Mouse (Mus musculus) forebrain, embryonic 12.5 days (tissue): Measurements from ENCODE around the gene Crybg3. TPM values are rescaled to one million over a fixed set of nuclear protein-coding genes. Genes with fewer than 3 reads are reported as not detected.

ENCODE experiments used
- ATAC-seq: fragments of 200-750 bp; cut with Nextera tagmentation; 2 replicates; pipeline ENCODE4 v1.8.0; 2017; ENCODE audit warnings: moderate TSS enrichment; ENCODE audit not compliant: low FRiP score
- H3K27ac ChIP-seq: fragments of 300-500 bp; sonication (generic); 2 replicates; pipeline ENCODE4 v1.5.1; 2016; ENCODE audit warnings: mild to moderate bottlenecking
- H3K27me3 ChIP-seq: fragments of 300-500 bp; sonication (generic); 2 replicates; pipeline ENCODE4 v1.6.1; 2016; ENCODE audit warnings: mild to moderate bottlenecking
- H3K36me3 ChIP-seq: fragments of 300-500 bp; sonication (generic); replicated peaks from 2 replicates; pipeline ENCODE4 v1.6.1; 2016; ENCODE audit warnings: mild to moderate bottlenecking
- H3K4me1 ChIP-seq: fragments of 300-500 bp; sonication (generic); 2 replicates; pipeline ENCODE4 v1.6.1; 2016
- H3K4me2 ChIP-seq: fragments of 300-500 bp; sonication (generic); 2 replicates; pipeline ENCODE4 v1.6.1; 2016; ENCODE audit warnings: mild to moderate bottlenecking, moderate library complexity
- H3K4me3 ChIP-seq: fragments of 300-500 bp; sonication (generic); replicated peaks from 2 replicates; pipeline ENCODE4 v1.5.1; 2016; ENCODE audit warnings: mild to moderate bottlenecking
- H3K9ac ChIP-seq: fragments of 300-500 bp; sonication (generic); 2 replicates; pipeline ENCODE4 v1.6.1; 2016; ENCODE audit warnings: mild to moderate bottlenecking
- H3K9me3 ChIP-seq: fragments of 300-500 bp; sonication (generic); 2 replicates; pipeline ENCODE4 v1.6.1; 2016
- WGBS: fragments of 180-500 bp; shearing (Covaris S2); methylation state at CpG from one replicate; pipeline ENCODE4 v1.1.7; 2016; 5-methylcytosine and 5-hydroxymethylcytosine counted together
- polyA plus RNA-seq: library from polyadenylated mRNA; unstranded; fragments of >200 nt; fragmentation: Nextera tagmentation; extraction: Ambion mirVana; gene quantifications from 2 replicates; pipeline ENCODE4 v1.2.1, GENCODE M21; 2016

The Crybg3 gene
- 4.6 and 4.9 TPM in 2 replicates for polyA plus RNA-seq

- peaks cover 17% of the 10 kb centered on the region for H3K27me3 ChIP-seq
- peak within 1 kb of the TSS; percentile 80 for H3K4me2 ChIP-seq
- peaks cover 10% of the 10 kb centered on the region for H3K4me1 ChIP-seq
- ATAC-seq, result peak; percentile 91
- H3K9ac ChIP-seq, result peak within 1 kb of the TSS; percentile 79
- H3K4me3 ChIP-seq, result peak within 1 kb of the TSS; percentile 78
- peak within 1 kb of the TSS; percentile 50; the same call in 1 of the 2 replicates for H3K27ac ChIP-seq
- no peaks in the 10 kb centered on the region for H3K36me3 ChIP-seq
- under 1% methylated on average over 69 of the region's 90 CpGs for WGBS
- H3K9me3 ChIP-seq, result no peaks in the 10 kb centered on the region
Measured at GRCm38 (mm10) chr16:59600311-59601251, at the start of gene Crybg3. Gene Crybg3, minus strand, starts transcription at chr16:59600979.

DNA sequence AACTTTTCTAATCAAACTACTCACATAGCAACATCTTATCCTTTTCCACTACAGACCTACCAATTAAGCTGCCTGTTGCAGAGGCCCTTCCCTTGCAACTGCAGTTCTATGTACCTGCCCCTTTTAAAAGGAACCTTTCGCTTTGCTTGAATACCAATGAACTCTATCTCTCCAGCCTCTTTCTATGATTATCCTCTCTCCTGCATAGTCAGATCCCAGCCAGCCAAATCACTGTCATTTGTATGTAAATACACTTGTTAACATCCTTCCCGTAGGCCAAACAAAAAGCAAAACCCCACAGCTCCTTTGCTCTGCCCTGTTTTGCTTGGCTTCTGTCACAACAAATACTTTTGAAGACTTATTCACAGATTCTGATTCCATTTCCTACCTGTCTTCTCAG is 43.0 kb upstream of the Crybg3 start:
- Histone ChIP-seq H3K27ac (no peak overlapping the region), H3K4me2 (no peak overlapping the region), H3K9me3 (no peaks in the 10 kb centered on the region), H3K36me3 (no peaks in the 10 kb centered on the region), H3K4me3 (no peak overlapping the region), H3K4me1 (no peaks in the 10 kb centered on the region), H3K9ac (no peak overlapping the region), H3K27me3 (no peaks in the 10 kb centered on the region)
- ATAC-seq, result no peak
- WGBS, result 42% methylated on average over 2 of the region's 2 CpGs

DNA sequence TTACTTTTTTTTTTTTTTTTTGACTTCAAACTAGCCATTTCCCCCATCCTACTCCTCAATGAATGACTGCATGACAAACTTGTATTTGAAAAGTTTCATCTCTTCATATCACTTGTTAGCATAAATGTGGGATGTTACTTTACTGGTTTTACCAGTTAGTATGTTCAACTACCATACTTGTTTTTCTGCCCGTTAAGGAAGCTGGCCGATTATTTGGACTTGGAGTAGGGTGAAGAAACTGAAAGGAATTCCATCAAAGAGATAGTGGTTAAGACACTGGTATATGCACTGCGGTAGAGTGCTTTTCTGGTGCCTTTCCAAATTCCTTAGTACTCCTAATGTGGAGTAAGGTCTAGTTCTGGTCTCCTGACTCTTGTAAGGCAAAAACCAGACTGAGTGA is 39.2 kb upstream of the Crybg3 start:
- 90% methylated on average over 3 of the region's 3 CpGs for WGBS
- ATAC-seq, result no peak
- no peak overlapping the region for H3K9ac ChIP-seq
- no peaks in the 10 kb centered on the region for H3K27me3 ChIP-seq
- H3K4me3 ChIP-seq, result no peak overlapping the region
- H3K4me2 ChIP-seq, result no peak overlapping the region
- H3K36me3 ChIP-seq, result no peaks in the 10 kb centered on the region
- peaks cover 7% of the 10 kb centered on the region for H3K4me1 ChIP-seq
- H3K9me3 ChIP-seq, result no peaks in the 10 kb centered on the region
- no peak overlapping the region for H3K27ac ChIP-seq

DNA sequence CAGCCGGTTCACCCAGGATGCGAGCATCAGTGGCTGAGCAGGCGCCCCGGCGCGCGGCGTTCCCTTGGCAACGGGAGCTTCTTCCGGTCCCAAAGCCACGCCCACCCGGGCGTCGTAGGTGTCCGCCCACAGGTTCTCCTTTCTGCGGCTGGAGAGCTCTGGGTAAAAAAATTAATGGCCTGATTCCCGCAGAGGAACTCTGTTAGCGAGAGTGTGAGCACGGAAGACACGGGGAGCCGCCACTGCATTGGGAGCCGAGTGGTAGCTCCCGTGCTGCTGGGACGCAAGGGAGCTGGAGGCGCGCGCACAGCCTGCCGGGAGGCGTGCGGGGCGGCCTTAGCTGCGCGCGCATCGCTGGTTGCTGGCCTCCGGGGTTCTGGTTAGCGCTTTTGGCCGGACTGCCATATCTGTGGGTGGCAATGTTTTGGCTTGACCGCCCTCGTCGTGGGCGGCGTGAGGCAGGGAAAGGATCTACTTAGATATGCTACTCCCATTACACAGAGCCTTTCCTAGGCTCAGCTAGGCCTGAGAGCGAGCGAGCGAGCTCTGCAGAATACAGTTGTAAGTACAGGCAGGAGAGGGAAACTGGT is 38.4 kb upstream of the Crybg3 start, which contains the start of gene Arl6:
Arl6 (minus strand) TSS at position 290 of the 590 bp plus-strand sequence.
- peak; percentile 99 for ATAC-seq
- Histone ChIP-seq H3K27me3 (no peaks in the 10 kb centered on the region), H3K9me3 (no peaks in the 10 kb centered on the region), H3K9ac (peak within 1 kb of the TSS; percentile 62), H3K4me3 (peak within 1 kb of the TSS; percentile 49), H3K4me1 (peaks cover 7% of the 10 kb centered on the region), H3K4me2 (peak within 1 kb of the TSS; percentile 57), H3K36me3 (no peaks in the 10 kb centered on the region), H3K27ac (peak within 1 kb of the TSS; percentile 99)
- WGBS, result under 1% methylated on average over 44 of the region's 46 CpGs

GRCm38 (mm10) chr16:59634598-59634997 is 33.8 kb upstream of the Crybg3 start:
- H3K4me2 ChIP-seq, result no peak overlapping the region
- no peak overlapping the region for H3K27ac ChIP-seq
- no peak overlapping the region for H3K4me3 ChIP-seq
- no peaks in the 10 kb centered on the region for H3K9me3 ChIP-seq
- WGBS, result 90% methylated on average over 2 of the region's 2 CpGs
- H3K9ac ChIP-seq, result no peak overlapping the region
- no peak for ATAC-seq
- peaks cover 14% of the 10 kb centered on the region for H3K36me3 ChIP-seq
- peaks cover 7% of the 10 kb centered on the region for H3K4me1 ChIP-seq
- H3K27me3 ChIP-seq, result no peaks in the 10 kb centered on the region

DNA sequence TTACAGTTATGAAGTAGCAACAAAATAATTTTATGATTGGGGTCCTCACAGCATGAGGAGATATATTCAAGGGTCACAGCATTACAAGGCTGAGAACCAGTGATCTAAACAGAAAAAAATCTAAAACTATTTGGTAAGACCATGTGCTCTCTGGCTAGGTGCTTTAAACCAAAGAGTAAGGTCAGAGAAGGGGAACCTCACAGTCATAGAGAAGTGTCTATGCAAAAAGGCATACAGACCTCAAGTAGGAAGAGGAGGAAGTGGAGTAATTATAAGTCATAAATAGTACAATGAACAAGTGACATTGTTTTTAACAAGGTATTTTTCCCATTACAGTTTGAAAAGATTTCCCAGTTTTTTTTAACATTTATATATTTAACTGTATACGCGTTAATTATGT is 20.8 kb upstream of the Crybg3 start:
- Histone ChIP-seq H3K9me3 (no peaks in the 10 kb centered on the region), H3K9ac (no peak overlapping the region), H3K4me2 (no peak overlapping the region), H3K36me3 (no peaks in the 10 kb centered on the region), H3K27ac (no peak overlapping the region), H3K4me3 (no peak overlapping the region), H3K4me1 (no peaks in the 10 kb centered on the region), H3K27me3 (no peaks in the 10 kb centered on the region)
- WGBS, result 97% methylated on average over 2 of the region's 2 CpGs
- no peak for ATAC-seq

GRCm38 (mm10) chr16:59617167-59617566 is 16.4 kb upstream of the Crybg3 start:
- ATAC-seq, result peak; percentile 49; the same call in 1 of the 2 replicates
- no peak overlapping the region for H3K4me3 ChIP-seq
- WGBS, result 41% methylated on average over 3 of the region's 3 CpGs

DNA sequence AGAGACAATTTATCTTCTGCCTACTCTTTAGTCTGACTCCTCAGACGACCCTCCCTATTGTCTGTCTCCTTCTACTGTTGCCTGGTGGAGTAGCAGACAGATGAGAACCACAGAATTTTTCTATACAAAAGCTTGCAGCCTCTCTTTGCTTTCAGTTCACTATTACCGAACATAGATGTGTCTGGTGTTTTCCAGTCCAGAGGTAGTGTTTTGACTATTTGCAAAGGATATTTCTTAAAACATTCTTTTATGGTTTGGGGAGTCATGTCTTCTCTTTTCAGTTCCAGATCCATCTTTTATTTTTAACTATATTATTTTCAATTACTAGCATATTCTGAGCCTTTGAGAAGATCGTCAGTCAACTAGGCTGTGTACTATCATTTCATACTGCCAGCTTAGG is 14.9 kb upstream of the Crybg3 start:
- no peak overlapping the region for H3K9ac ChIP-seq
- no peaks in the 10 kb centered on the region for H3K4me1 ChIP-seq
- no peaks in the 10 kb centered on the region for H3K9me3 ChIP-seq
- no peaks in the 10 kb centered on the region for H3K27me3 ChIP-seq
- H3K27ac ChIP-seq, result no peak overlapping the region
- peaks cover 4% of the 10 kb centered on the region; the same call in 1 of the 2 replicates for H3K36me3 ChIP-seq
- H3K4me2 ChIP-seq, result no peak overlapping the region
- no peak for ATAC-seq
- no peak overlapping the region for H3K4me3 ChIP-seq
- 87% methylated on average over 3 of the region's 3 CpGs for WGBS

More at GRCm38 (mm10) chr16:59617167-59617566, 16.4 kb upstream of the Crybg3 start:
- no peak overlapping the region for H3K9ac ChIP-seq
- no peaks in the 10 kb centered on the region for H3K9me3 ChIP-seq
- H3K36me3 ChIP-seq, result no peaks in the 10 kb centered on the region
- no peak overlapping the region for H3K27ac ChIP-seq
- no peaks in the 10 kb centered on the region for H3K27me3 ChIP-seq
- H3K4me2 ChIP-seq, result no peak overlapping the region
- no peaks in the 10 kb centered on the region for H3K4me1 ChIP-seq

GRCm38 (mm10) chr16:59610750-59611149 is 10.0 kb upstream of the Crybg3 start:
- no peak for ATAC-seq
- WGBS, result 85% methylated on average over 1 of the region's 1 CpGs
- Histone ChIP-seq H3K9me3 (no peaks in the 10 kb centered on the region), H3K9ac (no peak overlapping the region), H3K4me2 (no peak overlapping the region), H3K4me1 (no peaks in the 10 kb centered on the region), H3K27ac (no peak overlapping the region), H3K36me3 (peaks cover 4% of the 10 kb centered on the region; the same call in 1 of the 2 replicates), H3K4me3 (no peak overlapping the region), H3K27me3 (no peaks in the 10 kb centered on the region)

GRCm38 (mm10) chr16:59604078-59604781 is 3.5 kb upstream of the Crybg3 start:
- H3K36me3 ChIP-seq, result no peaks in the 10 kb centered on the region
- ATAC-seq, result peak; percentile 65
- H3K27me3 ChIP-seq, result peaks cover 12% of the 10 kb centered on the region
- peak overlapping the region; percentile 56; the same call in 1 of the 2 replicates for H3K27ac ChIP-seq
- WGBS, result 51% methylated on average over 15 of the region's 15 CpGs
- H3K9ac ChIP-seq, result no peak overlapping the region
- 0 out of 2 replicates have a peak overlapping the region, but pooled peaks have one; percentile 7 for H3K4me3 ChIP-seq
- peak overlapping the region; percentile 34 for H3K4me2 ChIP-seq
- H3K9me3 ChIP-seq, result no peaks in the 10 kb centered on the region
- H3K4me1 ChIP-seq, result peaks cover 8% of the 10 kb centered on the region

- no peak for ATAC-seq
- H3K4me3 ChIP-seq, result peak overlapping the region; percentile 78
- H3K36me3 ChIP-seq, result no peaks in the 10 kb centered on the region
- peak overlapping the region; percentile 80 for H3K4me2 ChIP-seq
- peaks cover 17% of the 10 kb centered on the region for H3K27me3 ChIP-seq
- peaks cover 10% of the 10 kb centered on the region for H3K4me1 ChIP-seq
- peak overlapping the region; percentile 79; the same call in 1 of the 2 replicates for H3K9ac ChIP-seq
- H3K9me3 ChIP-seq, result no peaks in the 10 kb centered on the region
- WGBS, result 15% methylated on average over 17 of the region's 17 CpGs
- H3K27ac ChIP-seq, result no peak overlapping the region
Measured at GRCm38 (mm10) chr16:59599411-59600265, 1.1 kb downstream of the Crybg3 start.
